Mouse (Mus musculus): Measurements from ENCODE around the gene Sh3bgrl2.

Gene Sh3bgrl2

GRCm38 (mm10) chr9:83560670-83561069, 12.5 kb downstream of the Sh3bgrl2 start:
- DNase-seq (ENCODE audit: low spot score in 2 of 2) = no peak

- DNase-seq (ENCODE audit: low spot score in 2 of 2) = no peak
These were observed 14.8 kb downstream of the Sh3bgrl2 start for GRCm38 (mm10) chr9:83562889-83563288.

- no peak for DNase-seq (ENCODE audit: low spot score in 2 of 2)
These were observed 15.9 kb downstream of the Sh3bgrl2 start for GRCm38 (mm10) chr9:83563808-83564549.

- DNase-seq (ENCODE audit: low spot score in 2 of 2) = no peak
These were observed 17.0 kb downstream of the Sh3bgrl2 start for GRCm38 (mm10) chr9:83564934-83565652.

GRCm38 (mm10) chr9:83566141-83566540, 18.0 kb downstream of the Sh3bgrl2 start:
- no peak for DNase-seq (ENCODE audit: low spot score in 2 of 2)

- no peak for DNase-seq (ENCODE audit: low spot score in 2 of 2)
These were observed 20.0 kb downstream of the Sh3bgrl2 start for GRCm38 (mm10) chr9:83568125-83568524.

- DNase-seq (ENCODE audit: low spot score in 2 of 2) = no peak
These were observed 20.8 kb downstream of the Sh3bgrl2 start for GRCm38 (mm10) chr9:83568937-83569336.

- no peak for DNase-seq (ENCODE audit: low spot score in 2 of 2)
These were observed 21.8 kb downstream of the Sh3bgrl2 start for GRCm38 (mm10) chr9:83569898-83570297.

- no peak for DNase-seq (ENCODE audit: low spot score in 2 of 2)
These were observed 23.2 kb downstream of the Sh3bgrl2 start for GRCm38 (mm10) chr9:83571315-83571714.

- no peak for DNase-seq (ENCODE audit: low spot score in 2 of 2)
These were observed 24.2 kb downstream of the Sh3bgrl2 start for GRCm38 (mm10) chr9:83572326-83572725.

- no peak for DNase-seq (ENCODE audit: low spot score in 2 of 2)
These were observed 24.7 kb downstream of the Sh3bgrl2 start for GRCm38 (mm10) chr9:83572870-83573269.

- no peak for DNase-seq (ENCODE audit: low spot score in 2 of 2)
These were observed 25.5 kb downstream of the Sh3bgrl2 start for GRCm38 (mm10) chr9:83573588-83573987.

GRCm38 (mm10) chr9:83575403-83575802, 27.3 kb downstream of the Sh3bgrl2 start:
- no peak for DNase-seq (ENCODE audit: low spot score in 2 of 2)

GRCm38 (mm10) chr9:83576018-83576688, 28.0 kb downstream of the Sh3bgrl2 start:
- no peak for DNase-seq (ENCODE audit: low spot score in 2 of 2)

GRCm38 (mm10) chr9:83576689-83577057, 28.5 kb downstream of the Sh3bgrl2 start:
- DNase-seq (ENCODE audit: low spot score in 2 of 2) = no peak

GRCm38 (mm10) chr9:83577260-83577659, 29.1 kb downstream of the Sh3bgrl2 start:
- no peak for DNase-seq (ENCODE audit: low spot score in 2 of 2)

- no peak for DNase-seq (ENCODE audit: low spot score in 2 of 2)
These were observed 30.9 kb downstream of the Sh3bgrl2 start for GRCm38 (mm10) chr9:83579049-83579448.

GRCm38 (mm10) chr9:83582748-83583147, 34.6 kb downstream of the Sh3bgrl2 start:
- DNase-seq (ENCODE audit: low spot score in 2 of 2) = no peak

- no peak for DNase-seq (ENCODE audit: low spot score in 2 of 2)
These were observed 38.4 kb downstream of the Sh3bgrl2 start for GRCm38 (mm10) chr9:83586316-83587050.

GRCm38 (mm10) chr9:83587116-83587515, 39.0 kb downstream of the Sh3bgrl2 start:
- no peak for DNase-seq (ENCODE audit: low spot score in 2 of 2)

- DNase-seq (ENCODE audit: low spot score in 2 of 2) = no peak
These were observed 40.9 kb downstream of the Sh3bgrl2 start for GRCm38 (mm10) chr9:83589063-83589462.
